Mouse (Mus musculus): ENCODE measurements around the gene Cyp2w1.
A peak's percentile ranks its signal among the peaks of the same experiment; 100 is the strongest.
"Not testable (repeated sequence)": the region's sequence is repeated elsewhere in the genome, so short reads cannot be mapped to it uniquely, and the experiment has no call there.

The Cyp2w1 gene

GRCm38 (mm10) chr5:139332590-139333272 lies 19.7 kb upstream of the Cyp2w1 start:
- DNase-seq (ENCODE audit: low spot score): no peak

- DNase-seq (ENCODE audit: low spot score): no peak
Measured at GRCm38 (mm10) chr5:139333301-139334013, 19.0 kb upstream of the Cyp2w1 start.

GRCm38 (mm10) chr5:139334394-139334793 lies 18.0 kb upstream of the Cyp2w1 start:
- not testable (repeated sequence) for DNase-seq (ENCODE audit: low spot score)

GRCm38 (mm10) chr5:139335634-139336033 lies 16.8 kb upstream of the Cyp2w1 start:
- DNase-seq (ENCODE audit: low spot score): no peak

- DNase-seq (ENCODE audit: low spot score): no peak
Measured at GRCm38 (mm10) chr5:139337826-139338370, 14.5 kb upstream of the Cyp2w1 start.

GRCm38 (mm10) chr5:139338403-139338802 lies 14.0 kb upstream of the Cyp2w1 start:
- no peak for DNase-seq (ENCODE audit: low spot score)

GRCm38 (mm10) chr5:139338891-139339290 lies 13.5 kb upstream of the Cyp2w1 start:
- no peak for DNase-seq (ENCODE audit: low spot score)

- peak; percentile 92 for DNase-seq (ENCODE audit: low spot score)
Measured at GRCm38 (mm10) chr5:139344021-139344686, 8.3 kb upstream of the Cyp2w1 start.

GRCm38 (mm10) chr5:139344687-139345363 lies 7.6 kb upstream of the Cyp2w1 start:
- DNase-seq (ENCODE audit: low spot score): peak; percentile 96

- DNase-seq (ENCODE audit: low spot score): no peak
Measured at GRCm38 (mm10) chr5:139345364-139345714, 7.1 kb upstream of the Cyp2w1 start.

- no peak for DNase-seq (ENCODE audit: low spot score)
Measured at GRCm38 (mm10) chr5:139347225-139347624, 5.2 kb upstream of the Cyp2w1 start.

GRCm38 (mm10) chr5:139349713-139350112 lies 2.7 kb upstream of the Cyp2w1 start:
- DNase-seq (ENCODE audit: low spot score): no peak

- DNase-seq (ENCODE audit: low spot score): no peak
Measured at GRCm38 (mm10) chr5:139351134-139351533, 1.3 kb upstream of the Cyp2w1 start, which contains the start of gene Cox19. TSS of gene Cox19 (minus strand) at chr5:139351418.

- DNase-seq (ENCODE audit: low spot score): no peak
Measured at GRCm38 (mm10) chr5:139351628-139352027, 789 bp upstream of the Cyp2w1 start.

- peak; percentile 69 for DNase-seq (ENCODE audit: low spot score)
Measured at GRCm38 (mm10) chr5:139353496-139353895, 1.1 kb downstream of the Cyp2w1 start.

GRCm38 (mm10) chr5:139353946-139354345 lies 1.5 kb downstream of the Cyp2w1 start:
- DNase-seq (ENCODE audit: low spot score): no peak

- peak; percentile 87 for DNase-seq (ENCODE audit: low spot score)
Measured at GRCm38 (mm10) chr5:139355235-139355772, 2.9 kb downstream of the Cyp2w1 start.

GRCm38 (mm10) chr5:139358653-139359052 lies 6.2 kb downstream of the Cyp2w1 start:
- DNase-seq (ENCODE audit: low spot score): peak; percentile 60

- DNase-seq (ENCODE audit: low spot score): no peak
Measured at GRCm38 (mm10) chr5:139359244-139359643, 6.8 kb downstream of the Cyp2w1 start.

- no peak for DNase-seq (ENCODE audit: low spot score)
Measured at GRCm38 (mm10) chr5:139363858-139364257, 11.4 kb downstream of the Cyp2w1 start.

- DNase-seq (ENCODE audit: low spot score): peak; percentile 94
Measured at GRCm38 (mm10) chr5:139364260-139364910, 12.0 kb downstream of the Cyp2w1 start.
